Mouse (Mus musculus) left cerebral cortex, postnatal 14 days (tissue): Measurements from ENCODE around the gene Cnep1r1. TPM values are rescaled to one million over a fixed set of nuclear protein-coding genes. Genes with fewer than 3 reads are reported as not detected.

Source experiments
- DNase-seq, 2 experiments: peaks; one replicate each; pipeline ENCODE4 v3.0.0; 2021 to 2022; ENCODE audit warnings: low spot score in 2 of 2, mixed read lengths in 1 of 2
- intact Hi-C: fragments of 180-260 bp; cut with DNase I; formaldehyde crosslinking; loops from one replicate; pipeline ENCODE4 v1.15.1; 2025
- long read RNA-seq, 2 experiments: library from polyadenylated mRNA; stranded (forward); transcript quantifications; one replicate each; pipeline ENCODE4 v2.0.0; 2021
- total RNA-seq, 2 experiments: library from RNA; stranded (reverse); gene quantifications; 2 replicates each; pipeline ENCODE4 v1.2.3; 2021

Gene Cnep1r1
- total RNA-seq, result 10 to 100 TPM; 30.4 to 31.1 TPM
- long read RNA-seq, experiment 1, transcript Cnep1r1-201 (6 exons, 1,731 nt), result major isoform, 8 of 10 reads
- long read RNA-seq, experiment 1, partial matches to known transcripts, result 0 of 10 reads
- long read RNA-seq, experiment 1, other reads (novel, unspliced or antisense), result 1 of 10 reads
- long read RNA-seq, experiment 2, transcript Cnep1r1-201 (6 exons, 1,731 nt), result major isoform, 6 of 8 reads
- long read RNA-seq, experiment 2, partial matches to known transcripts, result 0 of 8 reads
- long read RNA-seq, experiment 2, other reads (novel, unspliced or antisense), result 1 of 8 reads

GRCm38 (mm10) chr8:88118456-88119036 is at the start of gene Cnep1r1:
Gene Cnep1r1, plus strand, starts transcription at chr8:88118769.
- intact Hi-C loops, result no loop called here
- peak; percentile 96 to 98 for DNase-seq

- no peak for DNase-seq
- intact Hi-C loops, result no loop called here
These were observed 36.4 kb upstream of the Cnep1r1 start for GRCm38 (mm10) chr8:88082183-88082582.

- no peak for DNase-seq
- intact Hi-C loops, result no loop called here
These were observed 30.6 kb upstream of the Cnep1r1 start for GRCm38 (mm10) chr8:88088006-88088405.

GRCm38 (mm10) chr8:88091661-88092060 is 26.9 kb upstream of the Cnep1r1 start:
- no peak for DNase-seq
- intact Hi-C loops, result no loop called here

GRCm38 (mm10) chr8:88093367-88093766 is 25.2 kb upstream of the Cnep1r1 start:
- intact Hi-C loops, result no loop called here
- no peak for DNase-seq

- intact Hi-C loops, result no loop called here
- no peak for DNase-seq
These were observed 19.7 kb upstream of the Cnep1r1 start for GRCm38 (mm10) chr8:88098856-88099255.

GRCm38 (mm10) chr8:88099526-88099925 is 19.0 kb upstream of the Cnep1r1 start:
- DNase-seq, result peak; percentile 27 to 57
- intact Hi-C loops, result no loop called here

- no peak for DNase-seq
- intact Hi-C loops, result no loop called here
These were observed 9.3 kb upstream of the Cnep1r1 start for GRCm38 (mm10) chr8:88109241-88109640.

GRCm38 (mm10) chr8:88119076-88119475 is 507 bp downstream of the Cnep1r1 start:
- DNase-seq, result no peak
- intact Hi-C loops, result no loop called here

- intact Hi-C loops, result no loop called here
- DNase-seq, result no peak
These were observed 6.3 kb downstream of the Cnep1r1 start for GRCm38 (mm10) chr8:88124850-88125249.

- no peak for DNase-seq
- intact Hi-C loops, result no loop called here
These were observed 10.8 kb downstream of the Cnep1r1 start for GRCm38 (mm10) chr8:88129397-88129796.

GRCm38 (mm10) chr8:88130754-88131317 is 12.3 kb downstream of the Cnep1r1 start:
- intact Hi-C loops, result no loop called here
- no peak for DNase-seq

- intact Hi-C loops, result no loop called here
These were observed 19.3 kb downstream of the Cnep1r1 start, which contains the start of gene Heatr3 for GRCm38 (mm10) chr8:88137748-88138484. Gene Heatr3, plus strand, starts transcription at chr8:88137855.

GRCm38 (mm10) chr8:88139256-88139655 is 20.7 kb downstream of the Cnep1r1 start:
- DNase-seq, result no peak
- intact Hi-C loops, result no loop called here

More at GRCm38 (mm10) chr8:88137748-88138484, 19.3 kb downstream of the Cnep1r1 start, which contains the start of gene Heatr3:
- peak; percentile 95 to 97 for DNase-seq

GRCm38 (mm10) chr8:88141629-88142028 is 23.1 kb downstream of the Cnep1r1 start:
- DNase-seq, result no peak
- intact Hi-C loops, result loop anchor here (10.0 kb wide), 1 partner anchor 203 kb away; no protein-coding TSS in a partner anchor

GRCm38 (mm10) chr8:88144041-88144440 is 25.5 kb downstream of the Cnep1r1 start:
- intact Hi-C loops, result loop anchor here (10.0 kb wide), 1 partner anchor 201 kb away; no protein-coding TSS in a partner anchor
- no peak for DNase-seq

GRCm38 (mm10) chr8:88150910-88151371 is 32.4 kb downstream of the Cnep1r1 start:
- intact Hi-C loops, result no loop called here
- peak in 1 of 2 experiments; percentile 60 for DNase-seq

GRCm38 (mm10) chr8:88160237-88160995 is 41.8 kb downstream of the Cnep1r1 start:
- intact Hi-C loops, result no loop called here
- DNase-seq, result no peak

- intact Hi-C loops, result no loop called here
- peak; percentile 68 to 76 for DNase-seq
These were observed 42.9 kb downstream of the Cnep1r1 start for GRCm38 (mm10) chr8:88161439-88161838.
